Comparison of ENCODE assay signal across 12 mouse cellular contexts in genomic region chr5:117727138-117727537, GRCm38 (mm10). TPM values are rescaled to one million over a fixed set of nuclear protein-coding genes. Genes with fewer than 3 reads are reported as not detected.
"Had no signal": no experiment of that assay in that cellular context is flagged by ENCODE, and none has a peak within 500 bp of the region (broad histone marks: within the 10 kb centered on the region; RNA-seq: fewer than 3 reads in every experiment).

No protein-coding gene starts in this region.

- H3K9me3 ChIP-seq: hindbrain, embryonic 12.5 days; intestine, embryonic 15.5 days; limb, embryonic 12.5 days; liver, embryonic 13.5 days; neural tube, embryonic 15.5 days had no signal

- H3K9ac ChIP-seq: hindbrain, embryonic 12.5 days; intestine, embryonic 15.5 days; limb, embryonic 12.5 days; liver, embryonic 13.5 days; neural tube, embryonic 15.5 days had no signal

- H3K27me3 ChIP-seq: hindbrain, embryonic 12.5 days; intestine, embryonic 15.5 days; limb, embryonic 12.5 days; liver, embryonic 13.5 days; neural tube, embryonic 15.5 days had no signal

- H3K36me3 ChIP-seq: hindbrain, embryonic 12.5 days; intestine, embryonic 15.5 days; limb, embryonic 12.5 days; liver, embryonic 13.5 days; neural tube, embryonic 15.5 days had no signal

- H3K4me3 ChIP-seq: hindbrain, embryonic 12.5 days; intestine, embryonic 15.5 days; limb, embryonic 12.5 days; liver, embryonic 13.5 days; myocyte; neural tube, embryonic 15.5 days had no signal

- H3K4me1 ChIP-seq: limb, embryonic 12.5 days; liver, embryonic 13.5 days; neural tube, embryonic 15.5 days had no signal

- H3K27ac ChIP-seq: hindbrain, embryonic 12.5 days; intestine, embryonic 15.5 days; limb, embryonic 12.5 days; liver, embryonic 13.5 days; neural tube, embryonic 15.5 days had no signal

- ATAC-seq: intestine, embryonic 15.5 days had no signal

- H3K4me2 ChIP-seq: hindbrain, embryonic 12.5 days; intestine, embryonic 15.5 days; limb, embryonic 12.5 days; liver, embryonic 13.5 days; neural tube, embryonic 15.5 days had no signal

- DNase-seq: kidney, adult 18-20 months; kidney, postnatal 25 days; layer of hippocampus, adult 9-11 months; liver, embryonic 13.5 days; lung, adult 2 months; thymus, adult 2 months; thymus, postnatal 25 days had no signal

RNA-seq across cellular contexts. Expression of gene Nos1, which starts 53.7 kb away (rescaled TPM):
- polyA plus RNA-seq: liver, embryonic 13.5 days had no signal
